Mouse (Mus musculus) ES-CJ7 (cell line): ENCODE measurements around the gene Clcn3.
A peak's percentile ranks its signal among the peaks of the same experiment; 100 is the strongest.

ENCODE experiments used
- DNase-seq: peaks from one replicate; pipeline ENCODE4 v3.0.0; 2011; ENCODE audit warnings: low read depth, low spot score

Clcn3 gene

DNA sequence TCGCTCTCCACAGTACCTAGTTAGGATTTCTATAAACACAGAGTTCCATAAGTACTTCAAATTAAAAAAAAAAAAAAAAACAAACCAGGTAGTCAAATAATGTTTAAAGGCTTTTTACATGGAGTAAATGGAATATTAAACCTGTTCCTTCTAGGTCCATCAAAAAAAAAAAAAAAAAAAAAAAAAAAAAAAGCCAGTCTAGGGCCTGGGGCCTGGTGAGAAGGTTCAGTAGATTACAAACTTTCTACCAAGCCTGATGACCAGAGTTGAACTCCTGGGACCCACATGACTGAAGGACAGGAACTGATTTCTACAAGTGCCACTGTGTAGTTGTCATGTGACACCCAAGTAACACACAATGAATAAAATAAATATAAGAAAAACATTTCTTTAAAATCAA lies 31.3 kb downstream of the Clcn3 start:
- DNase-seq, result no peak

DNA sequence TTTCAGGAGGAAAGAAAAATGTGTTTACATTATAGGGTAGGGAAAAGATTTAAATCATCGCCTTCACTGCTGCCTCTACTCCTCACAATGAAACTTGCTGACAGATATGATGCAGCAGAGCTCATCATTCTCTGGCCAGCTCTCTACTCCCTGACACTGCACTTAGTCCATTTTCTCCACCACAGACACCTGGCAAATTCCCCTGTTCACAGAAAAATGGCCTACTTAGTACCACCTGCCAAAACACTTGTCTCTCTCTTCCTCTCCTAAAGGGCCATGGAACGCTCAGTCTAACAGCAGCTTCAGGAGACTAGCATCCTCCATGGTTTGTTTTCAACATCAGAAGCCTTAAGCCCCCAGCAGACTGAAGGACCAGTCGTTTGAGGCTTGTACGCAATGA lies 31.8 kb downstream of the Clcn3 start:
- DNase-seq, result no peak

DNA sequence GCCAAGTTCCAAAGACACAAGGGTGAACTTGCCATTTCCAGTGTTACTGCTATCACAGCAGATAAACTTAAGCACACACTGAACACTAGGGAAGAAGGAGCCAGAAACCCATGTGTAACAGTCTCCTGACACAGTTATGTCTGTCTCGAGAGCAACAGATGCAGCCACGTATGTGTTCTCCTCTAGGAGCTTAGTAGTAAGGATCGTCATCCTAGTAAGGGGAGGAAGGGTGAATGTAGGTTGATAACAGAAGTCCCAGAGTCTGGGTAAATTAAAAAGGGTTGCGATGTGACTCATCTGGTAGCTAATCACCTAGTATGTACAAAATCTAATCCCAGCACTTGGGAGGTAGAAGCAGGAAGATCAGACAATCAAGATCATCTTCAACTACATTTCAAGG lies 33.2 kb downstream of the Clcn3 start:
- no peak for DNase-seq

DNA sequence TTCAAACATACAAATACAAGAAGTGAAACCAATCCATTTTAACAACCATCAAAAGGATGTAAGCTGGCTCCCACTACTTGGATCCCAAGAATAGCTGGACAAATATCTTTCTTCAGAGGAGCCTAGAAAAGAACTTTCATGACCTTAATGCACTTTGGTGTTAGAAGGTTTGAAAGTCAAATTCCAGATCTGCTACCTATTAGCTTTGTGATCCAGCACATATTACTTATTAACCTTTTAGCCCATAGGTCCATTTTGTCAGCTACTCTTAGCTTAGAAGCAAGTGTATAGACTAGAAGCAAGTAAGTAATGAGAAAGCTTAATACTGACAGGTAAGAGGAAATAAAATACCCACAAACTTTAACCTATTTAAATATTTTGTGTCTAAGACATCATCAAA lies 35.6 kb downstream of the Clcn3 start:
- no peak for DNase-seq

DNA sequence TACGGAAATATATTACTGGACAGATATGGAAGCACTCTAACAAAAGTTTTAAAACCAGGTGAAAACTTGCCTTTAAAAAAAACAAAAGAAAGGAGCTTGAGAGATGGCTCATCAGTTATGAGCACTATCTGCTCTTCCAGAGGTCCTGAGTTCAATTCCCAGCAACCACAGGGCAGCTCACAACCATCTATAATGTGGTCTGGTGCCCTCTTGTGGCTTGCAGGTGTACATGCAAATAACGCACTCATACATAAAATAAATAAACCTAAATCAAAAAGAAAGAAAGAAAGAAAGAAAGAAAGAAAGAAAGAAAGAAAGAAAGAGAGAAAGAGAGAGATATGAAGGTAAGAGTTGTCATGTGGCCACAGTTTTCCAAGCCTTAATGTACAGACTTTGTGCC lies 40.2 kb downstream of the Clcn3 start:
- DNase-seq, result peak; percentile 45

DNA sequence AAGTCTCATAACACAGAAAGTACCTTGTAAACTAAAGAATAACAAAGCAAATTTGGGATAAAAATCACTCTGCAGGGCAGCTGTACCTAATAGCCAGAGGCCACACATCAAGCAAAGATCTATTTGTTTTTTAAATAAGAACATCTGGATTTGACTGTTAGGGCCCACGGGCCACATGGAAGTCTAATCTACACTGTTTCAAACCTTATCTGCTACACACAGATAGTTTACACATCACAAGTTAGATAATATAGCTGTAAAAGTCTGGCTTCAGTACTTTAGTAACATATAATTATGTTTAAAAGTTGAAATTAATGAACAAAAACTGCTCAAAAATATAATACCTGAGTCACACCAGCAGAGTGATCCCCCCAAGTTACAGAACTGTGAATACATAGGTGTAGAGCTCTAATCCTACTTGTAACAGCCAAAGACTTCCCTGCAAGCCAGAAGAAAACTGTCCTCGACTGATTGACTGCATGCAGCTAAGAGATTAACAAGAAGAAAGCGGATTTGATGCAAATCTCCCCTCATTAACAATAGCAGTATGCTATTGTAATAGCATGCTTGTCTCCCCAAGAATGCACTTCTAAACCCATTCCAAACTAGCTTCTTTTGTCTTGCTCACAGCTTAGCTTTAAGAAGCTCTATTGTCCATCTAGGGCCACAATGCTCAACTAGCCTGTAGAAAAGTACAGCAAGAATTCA lies 44.2 kb downstream of the Clcn3 start:
- DNase-seq, result no peak

DNA sequence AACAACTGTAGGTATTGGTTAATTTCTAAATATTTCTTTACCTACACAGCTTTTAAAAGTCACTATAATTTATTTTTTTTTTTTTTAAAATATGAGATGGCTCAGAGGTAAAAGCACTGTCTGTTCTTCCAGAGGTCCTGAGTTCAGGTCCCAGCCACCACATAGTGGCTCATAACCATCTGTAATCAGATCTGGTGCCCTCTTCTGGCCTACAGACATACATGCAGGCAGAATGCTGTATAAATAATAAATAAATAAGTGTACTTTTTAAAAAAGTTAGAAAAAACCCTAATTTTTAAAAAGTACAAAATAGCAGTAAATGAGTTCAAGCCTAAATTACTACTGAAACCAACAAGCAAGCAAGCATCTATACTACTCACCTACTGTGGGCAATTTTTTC lies 49.5 kb downstream of the Clcn3 start:
- peak; percentile 31 for DNase-seq

DNA sequence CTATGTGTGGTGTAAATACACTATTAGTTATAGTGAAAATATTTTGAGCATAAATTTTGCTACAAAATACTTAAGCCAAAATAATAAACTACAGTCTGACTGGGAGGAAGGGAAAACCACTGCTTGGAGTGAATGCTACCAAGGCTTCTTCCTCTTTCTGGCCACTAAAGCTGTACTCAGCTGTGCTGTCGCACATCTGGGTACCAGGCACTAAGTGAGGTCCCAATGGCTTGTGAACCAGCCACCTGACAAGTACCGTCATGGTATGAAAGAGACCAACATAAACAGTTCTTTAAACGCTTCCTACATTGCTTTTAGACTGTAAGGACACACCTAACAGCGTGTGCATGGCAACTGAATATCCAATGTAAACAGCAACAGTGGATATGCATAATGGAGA lies 62.9 kb downstream of the Clcn3 start:
- no peak for DNase-seq

DNA sequence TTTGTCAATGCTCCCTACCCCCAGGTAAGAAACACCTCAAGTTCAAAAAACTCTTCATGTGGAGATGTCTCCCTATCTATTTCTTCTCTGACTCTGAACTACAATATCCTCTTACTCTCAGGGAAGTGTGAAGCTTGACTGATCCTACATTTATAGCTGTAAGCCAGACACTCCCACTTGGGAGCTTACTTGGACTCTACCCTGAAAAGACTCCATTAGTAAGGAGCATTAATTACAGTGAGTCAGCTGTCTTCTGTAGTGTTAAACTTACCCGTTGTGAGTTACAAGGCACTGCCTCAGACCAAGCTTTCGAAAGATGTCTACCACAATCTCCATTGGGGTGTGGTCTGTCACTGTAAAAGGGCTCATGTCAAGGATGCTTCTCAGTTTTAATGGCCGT lies 64.0 kb downstream of the Clcn3 start:
- no peak for DNase-seq

DNA sequence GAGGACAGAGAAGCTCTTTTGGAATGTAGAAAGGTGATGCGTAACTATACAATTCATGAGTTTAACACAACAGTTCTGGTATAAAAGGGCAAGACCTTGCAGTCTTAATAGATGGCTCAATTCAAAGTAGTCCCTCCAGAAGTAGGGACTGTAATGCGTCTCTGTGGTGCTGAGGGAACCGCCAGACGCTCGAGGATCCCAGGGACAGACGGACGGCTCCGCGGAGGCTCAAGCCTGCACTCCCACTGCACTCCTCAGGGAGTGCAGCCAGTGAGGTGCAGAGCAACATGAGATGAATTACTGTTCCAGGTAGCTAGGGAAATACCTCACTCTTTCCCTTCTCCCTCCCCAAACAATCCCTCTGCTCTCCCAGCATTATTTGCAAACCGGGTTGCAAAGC lies 70.5 kb downstream of the Clcn3 start:
- peak; percentile 40 for DNase-seq

DNA sequence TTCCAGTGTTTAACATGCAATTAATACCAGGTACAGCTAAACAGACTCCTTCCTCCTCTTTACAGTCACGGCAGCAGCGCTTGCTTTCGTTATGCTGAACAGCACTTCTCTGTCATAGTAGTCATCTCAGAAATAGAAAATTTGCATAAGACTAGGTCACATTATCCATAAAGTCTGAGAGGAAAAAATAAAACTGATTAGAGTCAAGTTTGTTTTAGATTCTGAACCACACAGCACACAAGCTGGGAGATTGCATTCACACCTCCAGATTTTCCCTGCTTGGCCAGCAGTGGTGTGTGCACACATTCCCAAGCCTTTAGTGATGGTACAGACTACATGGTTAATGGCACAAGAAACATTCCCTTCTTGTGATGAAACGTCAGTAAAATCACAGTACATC lies 71.0 kb downstream of the Clcn3 start:
- no peak for DNase-seq

DNA sequence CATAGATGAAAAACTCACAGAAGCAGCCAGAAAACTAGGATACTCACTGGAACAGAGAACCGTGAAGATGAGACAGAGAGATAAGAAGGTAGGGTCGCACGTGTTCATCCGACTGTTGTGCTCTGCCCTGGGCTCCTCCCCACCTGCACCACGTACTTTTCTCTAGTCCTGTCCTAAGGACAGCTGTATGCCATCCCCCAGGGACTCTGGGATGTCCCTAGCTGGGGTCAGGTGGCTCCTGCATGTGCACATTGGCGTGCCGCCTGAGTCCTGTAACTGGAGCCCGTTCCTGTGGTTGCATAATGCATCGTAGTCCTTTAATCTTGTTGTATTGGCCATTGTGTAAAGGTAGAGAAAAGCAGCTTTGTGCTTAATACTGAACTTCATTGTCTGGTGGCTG lies 83.0 kb downstream of the Clcn3 start:
- DNase-seq, result no peak

DNA sequence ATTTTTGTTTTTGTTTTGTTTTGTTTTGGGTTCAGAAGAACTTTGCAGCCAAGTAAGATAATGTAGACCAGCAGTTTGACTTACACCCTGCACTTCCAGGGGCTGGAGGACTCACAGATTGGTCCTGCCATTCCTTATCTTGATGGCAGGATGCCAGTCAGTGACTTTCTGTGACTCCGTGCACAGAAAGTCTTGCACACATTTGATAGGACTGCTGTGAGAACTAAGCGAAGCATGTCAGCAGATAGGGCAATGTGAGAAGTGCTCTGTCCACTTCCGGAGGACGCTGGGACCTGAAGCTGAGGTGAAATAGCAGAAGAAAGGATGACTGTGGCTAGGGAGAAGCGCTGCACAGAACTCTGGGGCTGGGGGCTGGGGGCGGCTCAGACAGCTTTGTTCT lies 87.2 kb downstream of the Clcn3 start:
- DNase-seq, result no peak

DNA sequence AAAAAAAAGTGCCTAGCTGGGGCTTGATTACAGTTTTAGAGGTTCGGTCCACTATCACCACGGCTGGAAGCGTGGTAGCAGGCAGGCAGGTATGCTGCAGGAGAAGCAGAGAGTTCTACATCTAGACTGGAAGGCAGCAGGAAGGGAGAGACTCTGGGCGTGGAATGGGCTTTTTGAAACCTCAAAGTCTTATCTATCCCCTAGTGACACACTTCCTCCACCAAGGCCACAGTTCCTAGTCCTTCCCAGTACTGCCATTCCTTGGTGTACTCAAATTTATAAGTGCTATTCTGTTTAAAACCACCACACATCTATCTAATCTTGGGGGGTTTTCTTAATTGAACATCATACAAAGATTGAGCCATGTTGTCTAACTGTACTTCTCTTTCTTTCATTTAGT lies 91.3 kb downstream of the Clcn3 start:
- no peak for DNase-seq

DNA sequence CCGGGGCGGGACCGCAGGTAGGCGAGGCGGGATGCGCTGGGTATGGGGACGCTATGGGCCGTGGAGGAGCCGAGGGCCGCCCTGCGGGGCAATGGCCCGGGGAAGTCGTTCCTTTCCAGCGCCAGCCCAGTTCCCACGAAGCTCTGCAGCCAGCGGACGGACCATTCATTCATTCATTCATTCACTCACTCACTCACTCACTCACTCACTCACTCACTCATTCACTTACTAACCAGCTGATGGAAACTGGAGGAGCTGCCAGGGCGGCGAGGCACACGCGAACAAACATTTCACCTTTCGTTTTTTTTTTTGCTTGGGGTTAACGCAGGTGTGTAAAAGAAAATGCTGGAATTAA lies 92.6 kb downstream of the Clcn3 start:
- DNase-seq, result no peak

DNA sequence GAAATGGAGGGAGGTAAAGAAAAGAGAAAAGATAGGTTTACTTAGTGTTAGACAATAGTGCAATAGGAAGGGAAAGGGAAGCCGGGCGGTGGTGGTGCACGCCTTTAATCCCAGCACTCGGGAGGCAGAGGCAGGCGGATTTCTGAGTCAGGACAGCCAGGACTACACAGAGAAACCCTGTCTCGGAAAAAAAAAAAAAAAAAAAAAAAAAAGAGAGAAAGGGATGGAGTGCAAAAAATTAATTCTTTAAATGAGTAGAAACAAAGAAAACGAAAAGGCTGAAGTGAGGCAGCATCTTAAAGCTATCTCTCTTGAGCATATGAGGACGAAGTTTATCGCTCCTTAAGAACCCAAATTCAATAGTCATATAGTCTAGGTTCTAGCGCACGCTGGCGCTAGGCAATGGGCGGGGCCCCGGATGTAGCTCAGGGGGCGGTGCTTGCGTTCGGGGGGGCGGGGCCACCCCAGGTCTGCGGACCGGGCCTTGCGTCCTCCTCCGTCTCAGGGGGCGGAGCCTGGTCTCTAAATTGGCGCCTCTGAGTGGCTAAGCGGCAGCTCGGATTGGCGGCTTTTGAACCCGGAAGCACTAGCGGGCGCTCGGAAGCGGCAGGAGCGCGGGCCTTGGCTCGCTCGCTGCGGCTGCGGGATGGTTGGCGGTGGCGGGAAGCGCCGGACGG lies 93.1 kb downstream of the Clcn3 start, which contains the start of gene Hpf1:
TSS of gene Hpf1 (plus strand) at position 576 of the 677 bp plus-strand sequence.
- DNase-seq, result peak; percentile 99

DNA sequence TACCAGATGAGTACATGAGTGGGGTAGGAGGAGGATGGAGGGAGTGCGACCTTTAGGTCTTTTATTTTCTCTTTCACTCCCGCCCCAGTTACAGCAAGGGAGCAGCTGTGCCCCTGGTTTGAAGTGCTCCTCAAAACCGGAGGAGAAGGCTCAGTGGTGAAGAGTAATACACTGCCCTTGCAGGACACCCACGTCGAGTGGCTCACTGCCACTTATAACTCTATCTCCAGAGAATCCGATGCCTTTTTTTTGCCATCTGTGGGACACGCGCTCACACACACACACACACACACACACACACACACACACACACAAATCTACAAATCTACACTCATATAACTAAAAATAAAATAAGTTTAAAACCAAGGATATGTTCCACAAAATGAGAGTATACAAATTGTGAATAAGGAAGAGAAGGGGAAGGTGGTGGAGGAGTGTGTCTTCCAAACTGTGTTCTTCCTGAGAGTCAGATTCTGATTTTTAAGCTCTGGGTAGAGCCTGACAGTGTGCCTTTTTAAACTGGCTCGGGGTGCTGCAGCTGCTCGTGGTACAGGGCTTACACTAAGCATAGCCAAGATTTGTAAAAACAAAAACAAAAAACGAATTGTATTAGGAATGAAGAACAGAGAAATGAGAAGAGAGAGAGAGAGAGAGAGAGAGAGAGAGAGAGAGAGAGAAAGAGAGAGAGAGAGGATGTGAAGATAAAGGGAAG lies 93.8 kb downstream of the Clcn3 start:
- DNase-seq, result no peak

DNA sequence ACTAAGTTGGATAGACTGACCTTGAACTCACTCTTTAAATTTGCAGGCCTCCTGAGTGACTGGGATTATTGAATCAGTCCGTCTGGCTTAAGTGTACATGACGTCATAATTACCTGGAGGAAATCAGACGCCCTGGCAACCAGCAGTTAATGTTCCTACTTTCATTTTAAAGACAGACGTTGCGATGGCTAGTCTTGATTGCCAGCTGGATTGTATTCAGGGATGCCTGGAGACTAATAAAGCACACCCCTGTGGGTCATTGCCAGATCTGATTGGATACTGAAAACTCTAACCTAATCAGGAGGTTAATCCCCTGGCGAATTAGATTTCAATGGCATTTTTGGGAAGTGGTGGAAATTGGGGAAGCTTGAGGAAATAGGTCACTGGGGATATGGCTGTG lies 96.4 kb downstream of the Clcn3 start:
- DNase-seq, result no peak

DNA sequence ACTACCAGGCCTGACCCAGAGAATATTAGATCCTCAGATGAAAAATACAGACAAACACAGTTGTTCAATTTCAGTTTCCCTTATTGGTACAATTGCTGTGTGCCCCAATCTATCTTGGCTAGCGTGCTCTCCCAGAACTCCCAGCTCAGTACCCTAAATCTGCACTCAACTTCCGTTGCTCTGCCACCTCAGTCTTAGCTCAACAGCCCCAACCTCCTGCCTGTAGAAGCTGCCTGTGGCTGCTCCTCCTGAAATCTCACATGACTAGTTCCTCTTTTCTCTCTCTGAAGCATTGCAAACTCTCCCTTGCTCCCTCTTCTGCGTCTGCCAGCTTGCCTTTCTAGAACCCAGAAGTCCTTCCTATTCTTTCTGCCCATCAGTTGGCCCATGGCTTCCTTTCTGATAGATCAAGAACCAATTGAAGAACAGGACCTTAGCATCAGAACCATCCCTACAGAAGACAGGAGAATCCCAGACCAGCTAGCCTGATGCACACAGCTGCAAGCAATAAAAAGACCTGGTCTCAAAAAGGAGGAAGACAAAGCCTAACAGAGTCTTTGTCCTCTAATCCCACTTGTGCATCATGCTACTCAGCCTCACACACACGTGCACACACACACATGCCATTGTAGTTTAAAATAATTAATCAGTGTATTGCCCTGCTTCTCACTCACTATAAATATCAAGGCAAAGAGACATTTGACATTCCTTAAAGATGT lies 99.5 kb downstream of the Clcn3 start:
- DNase-seq, result no peak

DNA sequence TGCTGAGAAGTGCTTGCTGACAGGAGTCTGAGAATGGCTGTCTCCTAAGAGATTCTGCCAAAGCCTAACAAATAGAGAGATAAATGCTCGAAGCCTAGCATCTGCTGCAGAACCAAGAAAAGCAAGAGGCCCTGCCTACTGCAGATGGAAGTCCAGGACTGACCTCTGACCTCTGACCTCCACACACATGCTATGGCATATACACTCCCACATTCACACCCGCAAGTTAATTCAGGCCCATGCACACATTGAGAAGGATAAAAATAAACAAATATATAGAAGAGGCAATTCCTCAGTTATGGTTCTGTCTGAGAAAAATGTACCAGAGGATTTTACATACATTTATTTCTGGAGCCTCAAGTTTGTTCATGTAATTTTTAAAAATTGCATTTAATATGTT lies 104.5 kb downstream of the Clcn3 start:
- no peak for DNase-seq

DNA sequence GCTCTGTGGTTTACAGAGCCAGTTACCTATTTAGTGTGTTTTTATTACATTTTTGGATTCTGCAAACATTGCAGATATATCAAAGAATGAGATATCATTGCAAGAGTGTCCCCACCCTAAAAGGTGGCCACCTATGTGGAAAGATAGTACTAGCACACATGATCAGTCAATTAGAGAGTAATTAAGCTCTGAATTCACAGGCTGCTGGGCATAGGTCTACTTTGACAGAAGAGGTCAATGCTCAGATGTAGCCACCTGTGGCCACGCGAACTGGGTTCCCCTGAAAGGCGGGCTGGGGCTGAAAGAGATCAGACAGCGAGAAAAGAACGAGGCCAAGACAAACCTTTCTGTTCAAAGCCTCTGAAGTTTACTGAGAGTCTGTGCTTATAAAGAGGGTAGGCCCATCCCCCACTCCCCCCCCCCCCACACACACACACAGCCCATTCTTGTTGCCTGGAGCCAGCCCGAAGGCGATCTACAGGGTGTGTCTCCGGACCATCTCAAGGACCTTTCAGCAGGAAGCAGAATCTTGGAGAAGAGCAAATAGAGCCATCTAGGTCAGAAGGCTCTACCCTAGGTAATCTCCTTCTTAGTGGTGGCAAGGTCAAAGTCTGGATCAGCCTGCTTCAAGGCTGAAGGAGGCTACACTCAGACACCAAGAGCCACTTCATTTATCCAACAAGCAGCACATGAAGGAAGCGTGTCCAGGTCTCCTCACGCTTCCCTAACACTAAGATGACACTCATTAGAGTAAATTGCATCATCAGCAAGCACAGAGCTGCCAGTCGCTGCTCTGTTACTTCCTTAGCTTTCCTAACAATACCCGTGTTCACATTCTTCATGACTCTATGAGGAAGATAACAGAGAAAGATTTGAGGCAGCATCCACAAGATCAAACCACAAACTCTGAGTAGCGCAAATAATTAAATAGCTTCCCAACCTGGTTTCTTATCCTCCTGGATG lies 112.6 kb downstream of the Clcn3 start:
- peak; percentile 71 for DNase-seq
